ENCODE assay signal across 7 mouse cellular contexts in the genomic region with DNA sequence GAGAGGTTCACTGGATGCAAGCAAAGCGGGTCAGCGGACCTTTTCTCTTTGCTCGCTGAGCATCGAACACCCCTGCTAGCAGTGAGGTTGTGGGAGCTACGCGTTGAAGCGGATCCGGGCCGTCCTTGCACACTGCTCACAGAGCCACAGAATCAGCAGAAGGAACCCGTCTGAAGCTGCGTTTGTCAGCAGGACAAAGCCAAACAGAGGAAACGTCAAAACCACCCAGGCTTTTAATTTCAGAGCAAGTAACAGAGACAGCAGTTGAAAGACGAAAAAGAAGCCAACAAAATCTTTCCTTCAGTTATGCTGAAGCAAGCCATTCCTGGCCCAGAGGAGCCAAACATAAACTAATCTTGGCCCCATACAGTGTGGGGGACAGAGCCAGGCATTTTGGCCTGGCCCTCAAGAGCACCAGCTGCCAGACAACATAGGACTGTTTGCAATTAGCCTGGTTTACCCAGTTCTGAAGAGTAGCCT.
DNase-seq lines count a peak whose midpoint lies in the region; ATAC-seq and TF ChIP-seq lines count a peak whose summit lies in the region.

No protein-coding gene starts in this region.

- TF ChIP-seq EP300 in stomach, postnatal 0 days (optimal IDR thresholded peaks at IDR 0.05): no peak

- no peak for TF ChIP-seq CTCF in stomach, postnatal 0 days (IDR thresholded peaks at IDR 0.05; ENCODE audit: low read depth)

- intact Hi-C loops in gastrocnemius, postnatal 14 days (cut with DNase I; ENCODE audit: low total_unique reads): no loop called here

- H3K4me3 ChIP-seq in neural tube, embryonic 15.5 days (replicated peaks): no peak overlapping the region
- no peak overlapping the region for H3K4me3 ChIP-seq in limb, embryonic 13.5 days
- no peak overlapping the region for H3K4me3 ChIP-seq in stomach, postnatal 0 days (ENCODE audit: low read depth, low read length)

- peak overlapping the region; percentile 19; the same call in 1 of the 2 replicates for H3K4me2 ChIP-seq in neural tube, embryonic 15.5 days
- no peak overlapping the region for H3K4me2 ChIP-seq in limb, embryonic 13.5 days (replicated peaks)
- H3K4me2 ChIP-seq in stomach, postnatal 0 days (replicated peaks; ENCODE audit: low read depth): peak overlapping the region; percentile 11; the same call in 1 of the 2 replicates

- 0 out of 2 replicates have a peak, but pooled peaks cover 7% of the 10 kb centered on the region for H3K4me1 ChIP-seq in neural tube, embryonic 15.5 days
- peaks cover 19% of the 10 kb centered on the region for H3K4me1 ChIP-seq in limb, embryonic 13.5 days
- H3K4me1 ChIP-seq in stomach, postnatal 0 days (replicated peaks; ENCODE audit: control insufficient read depth, insufficient read depth): no peaks in the 10 kb centered on the region

- no peaks in the 10 kb centered on the region for H3K27me3 ChIP-seq in neural tube, embryonic 15.5 days (replicated peaks)
- H3K27me3 ChIP-seq in limb, embryonic 13.5 days: no peaks in the 10 kb centered on the region
- H3K27me3 ChIP-seq in stomach, postnatal 0 days (ENCODE audit: control insufficient read depth, insufficient read depth, low read length): no peaks in the 10 kb centered on the region

- ATAC-seq in neural tube, embryonic 15.5 days (ENCODE audit: low FRiP score): no peak
- peak; percentile 32; the same call in 1 of the 2 replicates for ATAC-seq in limb, embryonic 13.5 days (ENCODE audit: low FRiP score, low read depth)
- peak; percentile 71; the same call in 1 of the 2 replicates for ATAC-seq in stomach, postnatal 0 days (ENCODE audit: low FRiP score, low TSS enrichment)

- no peaks in the 10 kb centered on the region for H3K9me3 ChIP-seq in neural tube, embryonic 15.5 days (replicated peaks)
- no peaks in the 10 kb centered on the region for H3K9me3 ChIP-seq in limb, embryonic 13.5 days
- H3K9me3 ChIP-seq in stomach, postnatal 0 days (ENCODE audit: control insufficient read depth, low read length): no peaks in the 10 kb centered on the region

- H3K36me3 ChIP-seq in neural tube, embryonic 15.5 days: no peaks in the 10 kb centered on the region
- H3K36me3 ChIP-seq in limb, embryonic 13.5 days: no peaks in the 10 kb centered on the region
- H3K36me3 ChIP-seq in stomach, postnatal 0 days (ENCODE audit: control insufficient read depth, insufficient read depth, low read length): no peaks in the 10 kb centered on the region

- 38% methylated on average over 13 of the region's 13 CpGs for WGBS in neural tube, embryonic 15.5 days
- WGBS in limb, embryonic 13.5 days: 58% methylated on average over 13 of the region's 13 CpGs
- WGBS in stomach, postnatal 0 days: 34% methylated on average over 13 of the region's 13 CpGs

- H3K9ac ChIP-seq in neural tube, embryonic 15.5 days (replicated peaks): no peak overlapping the region
- no peak overlapping the region for H3K9ac ChIP-seq in limb, embryonic 13.5 days
- no peak overlapping the region for H3K9ac ChIP-seq in stomach, postnatal 0 days (ENCODE audit: low read length)

- DNase-seq in neural tube, embryonic 10.5 days (ENCODE audit: extremely low spot score, low spot score): no peak
- peak; percentile 18 for DNase-seq in gastrocnemius, postnatal 14 days
- DNase-seq in stomach, postnatal 0 days (ENCODE audit: low spot score): no peak
- DNase-seq in urinary bladder, postnatal 25 days (ENCODE audit: low spot score): no peak
- DNase-seq in ovary, postnatal 14 days (ENCODE audit: low spot score): no peak

- peak overlapping the region; percentile 60 for H3K27ac ChIP-seq in neural tube, embryonic 15.5 days (replicated peaks)
- H3K27ac ChIP-seq in limb, embryonic 13.5 days: peak overlapping the region; percentile 34; the same call in 1 of the 2 replicates
- peak overlapping the region; percentile 76 for H3K27ac ChIP-seq in stomach, postnatal 0 days (replicated peaks)
